Mouse (Mus musculus): ENCODE measurements around the gene Ubb. TPM values are rescaled to one million over a fixed set of nuclear protein-coding genes. Genes with fewer than 3 reads are reported as not detected.

Ubb gene
- polyA plus RNA-seq, 1 experiment from 2014 or later = 2,440 TPM

GRCm38 (mm10) chr11:62543991-62544390 is 7.0 kb upstream of the Ubb start:
- no peak overlapping the region for H3K9ac ChIP-seq (ENCODE audit: low read depth, low read length)
- WGBS = 90% methylated on average over 3 of the region's 3 CpGs
- H3K36me3 ChIP-seq (ENCODE audit: control insufficient read depth, insufficient read depth) = no peaks in the 10 kb centered on the region
- no peak for TF ChIP-seq CTCF (IDR thresholded peaks at IDR 0.05; ENCODE audit: low read depth)
- no peaks in the 10 kb centered on the region for H3K9me3 ChIP-seq (ENCODE audit: control insufficient read depth)
- H3K27me3 ChIP-seq (replicated peaks; ENCODE audit: control insufficient read depth, insufficient read depth, low read length) = no peaks in the 10 kb centered on the region
- H3K27ac ChIP-seq (ENCODE audit: low read depth, low read length) = no peak overlapping the region
- 0 out of 2 replicates have a peak, but pooled peaks cover 4% of the 10 kb centered on the region for H3K4me1 ChIP-seq (replicated peaks; ENCODE audit: control insufficient read depth, insufficient read depth, low read length)
- H3K4me2 ChIP-seq (replicated peaks; ENCODE audit: low read depth) = no peak overlapping the region
- no peak overlapping the region for H3K4me3 ChIP-seq (ENCODE audit: low read depth, low read length)
- no peak for ATAC-seq

- Histone ChIP-seq H3K9me3 (ENCODE audit: control insufficient read depth) (no peaks in the 10 kb centered on the region), H3K27ac (ENCODE audit: low read depth, low read length) (peak overlapping the region; percentile 99), H3K9ac (ENCODE audit: low read depth, low read length) (peak overlapping the region; percentile 83), H3K36me3 (ENCODE audit: control insufficient read depth, insufficient read depth) (peaks cover 10% of the 10 kb centered on the region; the same call in 1 of the 2 replicates), H3K4me2 (replicated peaks; ENCODE audit: low read depth) (peak overlapping the region; percentile 86), H3K4me1 (replicated peaks; ENCODE audit: control insufficient read depth, insufficient read depth, low read length) (no peaks in the 10 kb centered on the region), H3K27me3 (replicated peaks; ENCODE audit: control insufficient read depth, insufficient read depth, low read length) (no peaks in the 10 kb centered on the region), H3K4me3 (ENCODE audit: low read depth, low read length) (peak overlapping the region; percentile 88)
- no peak for TF ChIP-seq CTCF (IDR thresholded peaks at IDR 0.05; ENCODE audit: low read depth)
- WGBS = 2% methylated on average over 5 of the region's 5 CpGs
- ATAC-seq = peak; percentile 59
These were observed 1.2 kb upstream of the Ubb start for GRCm38 (mm10) chr11:62549782-62550181.

- peak overlapping the region; percentile 88 for H3K4me3 ChIP-seq (ENCODE audit: low read depth, low read length)
- H3K9ac ChIP-seq (ENCODE audit: low read depth, low read length) = peak overlapping the region; percentile 83
- H3K4me2 ChIP-seq (replicated peaks; ENCODE audit: low read depth) = peak overlapping the region; percentile 86
- peaks cover 10% of the 10 kb centered on the region; the same call in 1 of the 2 replicates for H3K36me3 ChIP-seq (ENCODE audit: control insufficient read depth, insufficient read depth)
- under 1% methylated on average over 11 of the region's 11 CpGs for WGBS
- H3K4me1 ChIP-seq (replicated peaks; ENCODE audit: control insufficient read depth, insufficient read depth, low read length) = no peaks in the 10 kb centered on the region
- TF ChIP-seq CTCF (IDR thresholded peaks at IDR 0.05; ENCODE audit: low read depth) = no peak
- peak overlapping the region; percentile 99 for H3K27ac ChIP-seq (ENCODE audit: low read depth, low read length)
- H3K27me3 ChIP-seq (replicated peaks; ENCODE audit: control insufficient read depth, insufficient read depth, low read length) = no peaks in the 10 kb centered on the region
- ATAC-seq = peak; percentile 60
- no peaks in the 10 kb centered on the region for H3K9me3 ChIP-seq (ENCODE audit: control insufficient read depth)
These were observed 715 bp upstream of the Ubb start for GRCm38 (mm10) chr11:62550227-62550685.

- peak overlapping the region; percentile 82 for H3K27ac ChIP-seq (ENCODE audit: low read depth, low read length)
- peak; percentile 83 for ATAC-seq
- H3K36me3 ChIP-seq (ENCODE audit: control insufficient read depth, insufficient read depth) = peaks cover 10% of the 10 kb centered on the region; the same call in 1 of the 2 replicates
- WGBS = under 1% methylated on average over 58 of the region's 58 CpGs
- H3K9me3 ChIP-seq (ENCODE audit: control insufficient read depth) = no peaks in the 10 kb centered on the region
- H3K9ac ChIP-seq (ENCODE audit: low read depth, low read length) = peak overlapping the region; percentile 83
- H3K4me2 ChIP-seq (replicated peaks; ENCODE audit: low read depth) = peak overlapping the region; percentile 86
- H3K27me3 ChIP-seq (replicated peaks; ENCODE audit: control insufficient read depth, insufficient read depth, low read length) = no peaks in the 10 kb centered on the region
- peak overlapping the region; percentile 88 for H3K4me3 ChIP-seq (ENCODE audit: low read depth, low read length)
- no peak for TF ChIP-seq CTCF (IDR thresholded peaks at IDR 0.05; ENCODE audit: low read depth)
- H3K4me1 ChIP-seq (replicated peaks; ENCODE audit: control insufficient read depth, insufficient read depth, low read length) = no peaks in the 10 kb centered on the region
These were observed 502 bp downstream of the Ubb start for GRCm38 (mm10) chr11:62551226-62552119.

- H3K36me3 ChIP-seq (ENCODE audit: control insufficient read depth, insufficient read depth) = peaks cover 10% of the 10 kb centered on the region; the same call in 1 of the 2 replicates
- no peak for ATAC-seq
- peak overlapping the region; percentile 41 for H3K4me3 ChIP-seq (ENCODE audit: low read depth, low read length)
- no peak overlapping the region for H3K27ac ChIP-seq (ENCODE audit: low read depth, low read length)
- peak overlapping the region; percentile 13 for H3K9ac ChIP-seq (ENCODE audit: low read depth, low read length)
- H3K4me1 ChIP-seq (replicated peaks; ENCODE audit: control insufficient read depth, insufficient read depth, low read length) = no peaks in the 10 kb centered on the region
- no peak for TF ChIP-seq CTCF (IDR thresholded peaks at IDR 0.05; ENCODE audit: low read depth)
- WGBS = 8% methylated on average over 1 of the region's 1 CpGs
- no peaks in the 10 kb centered on the region for H3K9me3 ChIP-seq (ENCODE audit: control insufficient read depth)
- no peaks in the 10 kb centered on the region for H3K27me3 ChIP-seq (replicated peaks; ENCODE audit: control insufficient read depth, insufficient read depth, low read length)
- peak overlapping the region; percentile 68 for H3K4me2 ChIP-seq (replicated peaks; ENCODE audit: low read depth)
These were observed 2.2 kb downstream of the Ubb start for GRCm38 (mm10) chr11:62553186-62553585.

GRCm38 (mm10) chr11:62553633-62554032 is 2.7 kb downstream of the Ubb start:
- Histone ChIP-seq H3K9me3 (ENCODE audit: control insufficient read depth) (no peaks in the 10 kb centered on the region), H3K9ac (ENCODE audit: low read depth, low read length) (peak overlapping the region; percentile 13; the same call in 1 of the 2 replicates), H3K4me1 (replicated peaks; ENCODE audit: control insufficient read depth, insufficient read depth, low read length) (no peaks in the 10 kb centered on the region), H3K4me2 (replicated peaks; ENCODE audit: low read depth) (peak overlapping the region; percentile 68), H3K27me3 (replicated peaks; ENCODE audit: control insufficient read depth, insufficient read depth, low read length) (no peaks in the 10 kb centered on the region), H3K36me3 (ENCODE audit: control insufficient read depth, insufficient read depth) (peaks cover 10% of the 10 kb centered on the region; the same call in 1 of the 2 replicates), H3K27ac (ENCODE audit: low read depth, low read length) (no peak overlapping the region), H3K4me3 (ENCODE audit: low read depth, low read length) (peak overlapping the region; percentile 41)
- WGBS = 70% methylated on average over 5 of the region's 5 CpGs
- no peak for ATAC-seq
- TF ChIP-seq CTCF (IDR thresholded peaks at IDR 0.05; ENCODE audit: low read depth) = no peak
